Mouse (Mus musculus): ENCODE results near the gene Eomes. TPM values are rescaled to one million over a fixed set of nuclear protein-coding genes. Genes with fewer than 3 reads are reported as not detected.

The Eomes gene
- 6.0 and 10.3 TPM in 2 replicates for polyA plus RNA-seq (2012; rRNA removed)

GRCm38 (mm10) chr9:118477961-118478360 is at the start of gene Eomes:
Gene Eomes (plus strand): TSS chr9:118478212.
- TF ChIP-seq POLR2A (IDR thresholded peaks at IDR 0.05; ENCODE audit: low read depth, low read length) (no peak), CTCF (IDR thresholded peaks at IDR 0.05; ENCODE audit: extremely low read depth, insufficient read depth, insufficient read length, insufficient replicate concordance) (no peak)
- DNase-seq (ENCODE audit: low read depth in 1 of 2, low spot score in 2 of 2), result no peak
- H3K4me1 ChIP-seq (ENCODE audit: control insufficient read depth, insufficient read depth, insufficient read length), result peaks cover 4% of the 10 kb centered on the region
- peaks cover 23% of the 10 kb centered on the region for H3K27me3 ChIP-seq (ENCODE audit: control insufficient read depth, insufficient read depth, low read length)
- H3K4me3 ChIP-seq (ENCODE audit: extremely low read depth, insufficient read depth, insufficient read length), result peak within 1 kb of the TSS; percentile 46
- WGBS, result 1% methylated on average over 9 of the region's 9 CpGs
- H3K27ac ChIP-seq (ENCODE audit: insufficient read depth, low read length), result no peak within 1 kb of the TSS
- no peaks in the 10 kb centered on the region for H3K36me3 ChIP-seq (ENCODE audit: control insufficient read depth, insufficient read depth, low read length)

DNA sequence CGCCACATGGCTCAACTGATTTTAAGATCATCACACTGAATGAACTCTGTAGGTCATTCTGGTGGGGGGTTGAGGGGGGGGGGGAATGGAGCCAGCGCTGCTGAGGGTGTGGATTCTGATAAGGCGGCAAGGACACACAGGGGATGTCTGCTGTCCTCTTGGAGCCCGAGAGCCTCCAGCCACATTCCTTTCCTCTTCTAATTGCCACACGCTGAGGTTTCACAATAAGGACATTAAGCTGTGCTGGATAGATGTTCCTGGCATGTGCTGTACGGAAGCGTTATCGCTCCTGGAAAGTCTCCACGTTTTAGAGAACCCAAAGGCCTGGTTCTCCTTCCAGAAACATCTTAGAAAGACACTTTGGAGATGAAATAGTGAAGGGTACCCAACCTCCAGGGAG is 33.2 kb upstream of the Eomes start:
- Histone ChIP-seq H3K27ac (ENCODE audit: insufficient read depth, low read length) (no peak overlapping the region), H3K4me1 (ENCODE audit: control insufficient read depth, insufficient read depth, insufficient read length) (no peaks in the 10 kb centered on the region), H3K36me3 (ENCODE audit: control insufficient read depth, insufficient read depth, low read length) (no peaks in the 10 kb centered on the region), H3K27me3 (ENCODE audit: control insufficient read depth, insufficient read depth, low read length) (no peaks in the 10 kb centered on the region), H3K4me3 (ENCODE audit: extremely low read depth, insufficient read depth, insufficient read length) (no peak overlapping the region)
- WGBS, result 81% methylated on average over 9 of the region's 9 CpGs
- no peak for DNase-seq (ENCODE audit: low read depth in 1 of 2, low spot score in 2 of 2)
- TF ChIP-seq POLR2A (IDR thresholded peaks at IDR 0.05; ENCODE audit: low read depth, low read length) (no peak), CTCF (IDR thresholded peaks at IDR 0.05; ENCODE audit: extremely low read depth, insufficient read depth, insufficient read length, insufficient replicate concordance) (no peak)

DNA sequence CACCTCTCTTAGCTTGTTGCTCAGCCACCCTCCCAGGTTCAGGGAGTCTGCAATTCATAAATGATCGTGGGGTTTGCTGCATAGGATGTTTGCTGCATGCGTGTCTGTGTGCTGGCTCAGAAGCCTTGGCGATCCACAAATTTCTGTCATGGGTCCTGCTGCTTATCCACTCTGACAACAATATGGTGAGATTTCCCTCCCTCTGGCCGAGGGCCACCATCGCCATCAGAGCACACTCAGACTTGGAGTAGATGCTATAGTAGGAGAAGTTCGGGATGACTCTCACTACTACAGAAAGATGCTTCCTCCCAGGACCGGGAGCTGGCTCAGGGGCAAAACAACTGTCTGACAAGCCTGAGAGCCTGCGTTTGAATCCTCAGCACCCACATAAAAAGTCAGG is 28.7 kb upstream of the Eomes start:
- Histone ChIP-seq H3K36me3 (ENCODE audit: control insufficient read depth, insufficient read depth, low read length) (no peaks in the 10 kb centered on the region), H3K27ac (ENCODE audit: insufficient read depth, low read length) (no peak overlapping the region), H3K4me1 (ENCODE audit: control insufficient read depth, insufficient read depth, insufficient read length) (peaks cover 2% of the 10 kb centered on the region; the same call in 1 of the 2 replicates), H3K4me3 (ENCODE audit: extremely low read depth, insufficient read depth, insufficient read length) (no peak overlapping the region), H3K27me3 (ENCODE audit: control insufficient read depth, insufficient read depth, low read length) (no peaks in the 10 kb centered on the region)
- no peak for DNase-seq (ENCODE audit: low read depth in 1 of 2, low spot score in 2 of 2)
- 87% methylated on average over 8 of the region's 8 CpGs for WGBS
- TF ChIP-seq CTCF (IDR thresholded peaks at IDR 0.05; ENCODE audit: extremely low read depth, insufficient read depth, insufficient read length, insufficient replicate concordance), result no peak
- no peak for TF ChIP-seq POLR2A (IDR thresholded peaks at IDR 0.05; ENCODE audit: low read depth, low read length)

DNA sequence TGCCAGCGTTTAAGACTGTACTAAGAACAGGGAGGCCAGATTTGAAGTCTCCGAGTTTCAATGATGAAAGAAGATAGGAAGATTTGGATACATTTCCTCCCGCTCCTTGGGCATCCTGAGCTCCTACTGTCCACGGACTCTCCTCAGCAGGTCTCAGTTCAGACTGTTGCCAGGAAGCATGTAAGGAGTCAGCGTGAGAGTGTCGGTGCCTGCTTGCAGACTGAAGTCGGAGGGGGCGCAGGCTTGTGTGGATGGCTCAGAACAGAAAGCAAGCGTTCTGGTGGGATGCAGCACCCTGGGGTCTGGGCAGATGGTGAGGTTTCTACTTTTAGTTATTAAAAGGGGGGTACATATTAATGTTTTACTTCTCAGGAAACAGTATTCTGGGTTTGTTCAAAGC is 24.6 kb upstream of the Eomes start:
- Histone ChIP-seq H3K4me1 (ENCODE audit: control insufficient read depth, insufficient read depth, insufficient read length) (peaks cover 2% of the 10 kb centered on the region; the same call in 1 of the 2 replicates), H3K4me3 (ENCODE audit: extremely low read depth, insufficient read depth, insufficient read length) (peak overlapping the region; percentile 33; the same call in 1 of the 2 replicates), H3K27me3 (ENCODE audit: control insufficient read depth, insufficient read depth, low read length) (no peaks in the 10 kb centered on the region), H3K36me3 (ENCODE audit: control insufficient read depth, insufficient read depth, low read length) (no peaks in the 10 kb centered on the region), H3K27ac (ENCODE audit: insufficient read depth, low read length) (no peak overlapping the region)
- WGBS, result 47% methylated on average over 9 of the region's 9 CpGs
- DNase-seq (ENCODE audit: low read depth in 1 of 2, low spot score in 2 of 2), result no peak
- TF ChIP-seq POLR2A (IDR thresholded peaks at IDR 0.05; ENCODE audit: low read depth, low read length) (no peak), CTCF (IDR thresholded peaks at IDR 0.05; ENCODE audit: extremely low read depth, insufficient read depth, insufficient read length, insufficient replicate concordance) (no peak)

DNA sequence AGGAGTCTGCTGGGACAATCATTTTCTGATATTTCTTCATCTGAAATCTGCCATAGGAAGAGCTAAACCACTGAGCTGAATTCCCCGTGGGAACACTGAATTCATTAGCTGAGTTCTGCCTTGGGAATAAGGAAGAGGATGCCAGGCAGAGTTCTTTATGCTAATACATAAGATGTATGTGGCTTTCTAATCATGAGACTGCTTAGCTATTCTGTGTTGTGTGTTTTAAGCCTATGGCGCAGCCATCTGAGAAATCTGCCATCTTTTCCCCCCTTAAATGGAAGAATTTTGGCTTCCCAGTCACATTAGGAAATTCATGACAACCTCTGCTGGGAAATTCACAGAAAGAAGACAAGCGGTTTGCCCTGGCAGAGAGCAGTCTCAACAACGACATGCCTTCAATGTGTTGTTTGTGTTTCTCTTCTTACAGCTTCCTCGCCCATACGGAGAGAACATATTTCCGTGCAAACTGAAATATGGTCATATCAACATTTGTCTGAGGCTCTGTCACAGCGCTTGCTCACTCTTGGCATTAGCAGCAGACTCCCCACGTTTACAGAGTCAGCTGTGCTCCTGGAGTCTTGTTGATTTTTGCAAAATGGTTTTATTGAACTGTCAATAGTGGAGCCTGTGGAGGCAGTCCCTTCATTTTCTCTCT is 22.7 kb upstream of the Eomes start:
- 85% methylated on average over 9 of the region's 9 CpGs for WGBS
- Histone ChIP-seq H3K4me3 (ENCODE audit: extremely low read depth, insufficient read depth, insufficient read length) (no peak overlapping the region), H3K27ac (ENCODE audit: insufficient read depth, low read length) (no peak overlapping the region), H3K4me1 (ENCODE audit: control insufficient read depth, insufficient read depth, insufficient read length) (peaks cover 2% of the 10 kb centered on the region; the same call in 1 of the 2 replicates), H3K27me3 (ENCODE audit: control insufficient read depth, insufficient read depth, low read length) (no peaks in the 10 kb centered on the region), H3K36me3 (ENCODE audit: control insufficient read depth, insufficient read depth, low read length) (no peaks in the 10 kb centered on the region)
- no peak for DNase-seq (ENCODE audit: low read depth in 1 of 2, low spot score in 2 of 2)
- TF ChIP-seq CTCF (IDR thresholded peaks at IDR 0.05; ENCODE audit: extremely low read depth, insufficient read depth, insufficient read length, insufficient replicate concordance) (no peak), POLR2A (IDR thresholded peaks at IDR 0.05; ENCODE audit: low read depth, low read length) (no peak)

- H3K27me3 ChIP-seq (ENCODE audit: control insufficient read depth, insufficient read depth, low read length), result no peaks in the 10 kb centered on the region
- WGBS, result 32% methylated on average over 6 of the region's 6 CpGs
- no peak overlapping the region for H3K27ac ChIP-seq (ENCODE audit: insufficient read depth, low read length)
Measured at GRCm38 (mm10) chr9:118456405-118456804, 21.6 kb upstream of the Eomes start.

GRCm38 (mm10) chr9:118458039-118458438 is 20.0 kb upstream of the Eomes start:
- WGBS, result 63% methylated on average over 5 of the region's 5 CpGs
- H3K27ac ChIP-seq (ENCODE audit: insufficient read depth, low read length), result no peak overlapping the region
- no peak for DNase-seq (ENCODE audit: low read depth in 1 of 2, low spot score in 2 of 2)

More at GRCm38 (mm10) chr9:118456405-118456804, 21.6 kb upstream of the Eomes start:
- Histone ChIP-seq H3K36me3 (ENCODE audit: control insufficient read depth, insufficient read depth, low read length) (no peaks in the 10 kb centered on the region), H3K4me3 (ENCODE audit: extremely low read depth, insufficient read depth, insufficient read length) (no peak overlapping the region), H3K4me1 (ENCODE audit: control insufficient read depth, insufficient read depth, insufficient read length) (peaks cover 2% of the 10 kb centered on the region; the same call in 1 of the 2 replicates)
- TF ChIP-seq CTCF (IDR thresholded peaks at IDR 0.05; ENCODE audit: extremely low read depth, insufficient read depth, insufficient read length, insufficient replicate concordance) (no peak), POLR2A (IDR thresholded peaks at IDR 0.05; ENCODE audit: low read depth, low read length) (no peak)
- no peak for DNase-seq (ENCODE audit: low read depth in 1 of 2, low spot score in 2 of 2)

More at GRCm38 (mm10) chr9:118458039-118458438, 20.0 kb upstream of the Eomes start:
- Histone ChIP-seq H3K4me3 (ENCODE audit: extremely low read depth, insufficient read depth, insufficient read length) (no peak overlapping the region), H3K4me1 (ENCODE audit: control insufficient read depth, insufficient read depth, insufficient read length) (peaks cover 2% of the 10 kb centered on the region; the same call in 1 of the 2 replicates), H3K36me3 (ENCODE audit: control insufficient read depth, insufficient read depth, low read length) (no peaks in the 10 kb centered on the region), H3K27me3 (ENCODE audit: control insufficient read depth, insufficient read depth, low read length) (no peaks in the 10 kb centered on the region)
- TF ChIP-seq POLR2A (IDR thresholded peaks at IDR 0.05; ENCODE audit: low read depth, low read length) (no peak), CTCF (IDR thresholded peaks at IDR 0.05; ENCODE audit: extremely low read depth, insufficient read depth, insufficient read length, insufficient replicate concordance) (no peak)

Measured in spleen, adult 2 months (tissue).